Mouse (Mus musculus): ENCODE measurements around the gene Phactr1. TPM values are rescaled to one million over a fixed set of nuclear protein-coding genes. Genes with fewer than 3 reads are reported as not detected.
A peak's percentile ranks its signal among the peaks of the same experiment; 100 is the strongest.

Phactr1 gene
- polyA plus RNA-seq, 1 experiment: not detected

GRCm38 (mm10) chr13:43133400-43133799 lies 453.0 kb downstream of the Phactr1 start:
- Histone ChIP-seq H3K36me3 (ENCODE audit: control insufficient read depth, insufficient read depth) (no peaks in the 10 kb centered on the region), H3K4me3 (no peak overlapping the region), H3K4me2 (ENCODE audit: low read depth) (no peak overlapping the region), H3ac (ENCODE audit: control insufficient read depth, insufficient read length) (no peak overlapping the region), H3K27me3 (ENCODE audit: control insufficient read depth, insufficient read depth, insufficient read length) (no peaks in the 10 kb centered on the region), H3K79me2 (ENCODE audit: control insufficient read depth, insufficient read depth) (no peaks in the 10 kb centered on the region)
- TF ChIP-seq TCF3 (IDR thresholded peaks at IDR 0.05; ENCODE audit: insufficient read length, low read depth) (no peak), SRF (IDR thresholded peaks at IDR 0.05; ENCODE audit: control insufficient read depth, insufficient read length, low read depth) (no peak), USF1 (IDR thresholded peaks at IDR 0.05; ENCODE audit: low read depth) (no peak), MAX (IDR thresholded peaks at IDR 0.05; ENCODE audit: low read depth) (no peak), POLR2AphosphoS2 (IDR thresholded peaks at IDR 0.05; ENCODE audit: insufficient read length, low read depth) (no peak), CEBPB (IDR thresholded peaks at IDR 0.05; ENCODE audit: insufficient read depth, poor library complexity, severe bottlenecking) (no peak), MYOG (IDR thresholded peaks at IDR 0.05; ENCODE audit: control insufficient read depth in 1 of 3, insufficient read depth in 1 of 3, insufficient read length in 2 of 3, low read depth in 2 of 3) (no peak), TCF12 (IDR thresholded peaks at IDR 0.05; ENCODE audit: insufficient read depth, poor library complexity, severe bottlenecking) (no peak), E2F4 (IDR thresholded peaks at IDR 0.05; ENCODE audit: insufficient read depth) (no peak), POLR2A (IDR thresholded peaks at IDR 0.05; ENCODE audit: insufficient read length, low read depth) (no peak), REST (IDR thresholded peaks at IDR 0.05; ENCODE audit: insufficient read depth, insufficient read length) (no peak), MYOD1 (IDR thresholded peaks at IDR 0.05; ENCODE audit: control insufficient read depth in 1 of 3, insufficient read length in 2 of 3, low read depth in 2 of 3) (no peak)

DNA sequence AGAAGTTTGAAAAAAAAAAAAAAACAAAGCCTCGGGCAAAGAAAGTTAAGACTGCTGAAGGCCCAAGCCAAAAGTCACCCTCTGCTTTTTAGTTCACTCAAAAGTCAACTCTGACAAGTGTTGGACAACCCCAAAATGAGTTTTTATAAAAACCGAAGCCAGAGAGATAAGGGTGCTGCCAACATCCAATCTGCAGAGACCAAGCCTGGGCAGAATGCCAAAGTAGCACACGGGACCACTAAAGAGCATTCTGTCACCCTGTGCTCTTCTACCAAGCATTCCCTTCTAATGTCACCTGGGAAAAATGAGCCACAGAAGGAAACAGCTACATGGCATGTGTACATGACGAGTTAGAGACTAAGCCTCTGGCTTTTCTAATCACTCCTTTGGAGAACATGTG lies 454.0 kb downstream of the Phactr1 start:
- H3ac ChIP-seq (ENCODE audit: control insufficient read depth, insufficient read length): no peak overlapping the region
- H3K36me3 ChIP-seq (ENCODE audit: control insufficient read depth, insufficient read depth): no peaks in the 10 kb centered on the region
- no peak overlapping the region for H3K4me2 ChIP-seq (ENCODE audit: low read depth)
- no peak for TF ChIP-seq USF1 (IDR thresholded peaks at IDR 0.05; ENCODE audit: low read depth)
- no peak for TF ChIP-seq CEBPB (IDR thresholded peaks at IDR 0.05; ENCODE audit: insufficient read depth, poor library complexity, severe bottlenecking)
- no peak for TF ChIP-seq MAX (IDR thresholded peaks at IDR 0.05; ENCODE audit: low read depth)
- TF ChIP-seq E2F4 (IDR thresholded peaks at IDR 0.05; ENCODE audit: insufficient read depth): no peak
- TF ChIP-seq POLR2AphosphoS2 (IDR thresholded peaks at IDR 0.05; ENCODE audit: insufficient read length, low read depth): no peak
- TF ChIP-seq REST (IDR thresholded peaks at IDR 0.05; ENCODE audit: insufficient read depth, insufficient read length): no peak
- H3K27me3 ChIP-seq (ENCODE audit: control insufficient read depth, insufficient read depth, insufficient read length): no peaks in the 10 kb centered on the region
- no peaks in the 10 kb centered on the region for H3K79me2 ChIP-seq (ENCODE audit: control insufficient read depth, insufficient read depth)
- no peak overlapping the region for H3K4me3 ChIP-seq

DNA sequence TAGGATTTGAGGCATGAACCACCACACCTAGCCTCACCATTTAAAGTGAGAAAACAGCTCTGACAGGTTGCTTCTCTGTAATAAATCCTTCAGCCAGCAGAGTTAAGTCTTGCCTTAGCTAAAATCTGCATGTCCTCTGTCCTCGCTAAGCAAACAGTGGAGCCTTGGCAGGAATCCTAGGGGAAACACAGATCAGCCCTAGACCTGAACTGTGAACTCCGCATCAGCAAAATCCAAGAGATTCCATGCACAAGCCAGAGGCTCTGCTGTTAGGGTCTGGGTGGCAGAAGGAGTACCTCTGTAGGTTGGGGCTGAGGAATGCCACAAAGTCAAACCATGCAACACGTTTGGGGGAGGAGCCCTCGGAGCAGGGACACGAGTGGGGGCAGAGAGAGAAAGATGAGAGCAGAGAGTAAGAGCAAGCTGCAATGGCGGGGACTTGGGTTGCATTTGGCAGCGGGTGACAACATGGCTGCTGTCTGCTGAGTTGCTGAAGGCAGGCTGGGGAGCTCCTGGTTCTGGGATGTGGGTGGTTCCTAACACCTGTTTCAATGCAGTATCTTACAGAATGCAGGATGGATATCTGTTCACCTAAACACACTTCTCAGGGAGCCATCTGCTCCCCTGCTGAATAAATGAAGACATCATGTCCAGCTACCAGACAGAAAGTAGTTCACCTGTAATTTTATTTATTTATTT lies 464.4 kb downstream of the Phactr1 start:
- H3K36me3 ChIP-seq (ENCODE audit: control insufficient read depth, insufficient read depth): no peaks in the 10 kb centered on the region
- no peak for TF ChIP-seq USF1 (IDR thresholded peaks at IDR 0.05; ENCODE audit: low read depth)
- no peak for TF ChIP-seq POLR2A (IDR thresholded peaks at IDR 0.05; ENCODE audit: insufficient read length, low read depth)
- TF ChIP-seq REST (IDR thresholded peaks at IDR 0.05; ENCODE audit: insufficient read depth, insufficient read length): no peak
- TF ChIP-seq TCF3 (IDR thresholded peaks at IDR 0.05; ENCODE audit: insufficient read length, low read depth): no peak
- no peak for TF ChIP-seq CEBPB (IDR thresholded peaks at IDR 0.05; ENCODE audit: insufficient read depth, poor library complexity, severe bottlenecking)
- TF ChIP-seq TCF12 (IDR thresholded peaks at IDR 0.05; ENCODE audit: insufficient read depth, poor library complexity, severe bottlenecking): no peak
- TF ChIP-seq MYOD1 (IDR thresholded peaks at IDR 0.05; ENCODE audit: control insufficient read depth in 1 of 3, insufficient read length in 2 of 3, low read depth in 2 of 3): no peak
- no peak for TF ChIP-seq MAX (IDR thresholded peaks at IDR 0.05; ENCODE audit: low read depth)
- TF ChIP-seq MYOG (IDR thresholded peaks at IDR 0.05; ENCODE audit: control insufficient read depth in 1 of 3, insufficient read depth in 1 of 3, insufficient read length in 2 of 3, low read depth in 2 of 3): no peak
- H3K4me2 ChIP-seq (ENCODE audit: low read depth): no peak overlapping the region
- no peaks in the 10 kb centered on the region for H3K79me2 ChIP-seq (ENCODE audit: control insufficient read depth, insufficient read depth)
- no peaks in the 10 kb centered on the region for H3K27me3 ChIP-seq (ENCODE audit: control insufficient read depth, insufficient read depth, insufficient read length)
- no peak overlapping the region for H3K4me3 ChIP-seq
- H3ac ChIP-seq (ENCODE audit: control insufficient read depth, insufficient read length): no peak overlapping the region

DNA sequence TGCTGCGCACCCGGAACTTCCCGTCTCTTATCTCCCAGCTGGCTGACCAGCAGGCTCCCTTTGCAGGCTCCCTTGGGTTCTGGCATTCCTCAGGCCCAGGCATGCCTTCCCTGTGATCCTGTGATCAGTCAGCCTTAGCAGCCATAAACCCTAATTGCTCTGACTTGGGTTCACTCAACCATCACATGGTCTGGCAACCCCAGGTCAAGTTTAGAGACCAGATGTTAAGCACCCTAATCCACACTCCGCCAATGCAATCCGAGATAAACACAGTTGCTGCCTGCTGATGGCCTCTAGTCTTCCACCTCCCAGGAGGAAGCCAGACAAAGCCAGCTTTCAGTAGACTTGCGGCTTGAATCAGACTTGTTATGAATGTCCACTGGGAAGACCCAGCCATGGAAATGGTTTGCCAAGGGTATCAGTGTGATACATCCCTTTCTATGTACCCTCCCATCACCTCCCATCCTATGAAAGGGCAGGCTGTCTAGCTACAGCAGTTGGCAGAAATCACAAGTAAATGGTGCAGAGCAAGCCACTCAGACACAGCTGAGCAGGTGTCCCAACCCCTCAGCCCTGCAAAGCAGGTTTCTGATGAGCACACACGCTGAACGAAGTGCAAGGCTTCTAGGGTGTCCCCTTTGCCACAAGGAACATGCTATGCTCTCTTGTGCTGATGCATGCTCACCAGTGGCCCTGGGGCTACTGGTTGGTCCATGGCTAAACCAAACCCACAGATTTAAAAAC lies 466.3 kb downstream of the Phactr1 start:
- TF ChIP-seq REST (IDR thresholded peaks at IDR 0.05; ENCODE audit: insufficient read depth, insufficient read length): no peak
- TF ChIP-seq MYOG (IDR thresholded peaks at IDR 0.05; ENCODE audit: control insufficient read depth in 1 of 3, insufficient read depth in 1 of 3, insufficient read length in 2 of 3, low read depth in 2 of 3): peak in 1 of 3 experiments; percentile 11
- TF ChIP-seq POLR2AphosphoS2 (IDR thresholded peaks at IDR 0.05; ENCODE audit: insufficient read length, low read depth): no peak
- no peak for TF ChIP-seq SRF (IDR thresholded peaks at IDR 0.05; ENCODE audit: control insufficient read depth, insufficient read length, low read depth)
- TF ChIP-seq E2F4 (IDR thresholded peaks at IDR 0.05; ENCODE audit: insufficient read depth): no peak
- TF ChIP-seq MYOD1 (IDR thresholded peaks at IDR 0.05; ENCODE audit: control insufficient read depth in 1 of 3, insufficient read length in 2 of 3, low read depth in 2 of 3): no peak
- no peak for TF ChIP-seq USF1 (IDR thresholded peaks at IDR 0.05; ENCODE audit: low read depth)
- no peak for TF ChIP-seq TCF12 (IDR thresholded peaks at IDR 0.05; ENCODE audit: insufficient read depth, poor library complexity, severe bottlenecking)
- no peak overlapping the region for H3K4me2 ChIP-seq (ENCODE audit: low read depth)
- no peak overlapping the region for H3ac ChIP-seq (ENCODE audit: control insufficient read depth, insufficient read length)
- H3K4me3 ChIP-seq: no peak overlapping the region
- no peaks in the 10 kb centered on the region for H3K79me2 ChIP-seq (ENCODE audit: control insufficient read depth, insufficient read depth)
- H3K27me3 ChIP-seq (ENCODE audit: control insufficient read depth, insufficient read depth, insufficient read length): no peaks in the 10 kb centered on the region
- no peaks in the 10 kb centered on the region for H3K36me3 ChIP-seq (ENCODE audit: control insufficient read depth, insufficient read depth)
